Mouse (Mus musculus): ENCODE results near the gene Scn11a. TPM values are rescaled to one million over a fixed set of nuclear protein-coding genes. Genes with fewer than 3 reads are reported as not detected.

The Scn11a gene
- polyA plus RNA-seq, 1 experiment: 0.26 TPM

DNA sequence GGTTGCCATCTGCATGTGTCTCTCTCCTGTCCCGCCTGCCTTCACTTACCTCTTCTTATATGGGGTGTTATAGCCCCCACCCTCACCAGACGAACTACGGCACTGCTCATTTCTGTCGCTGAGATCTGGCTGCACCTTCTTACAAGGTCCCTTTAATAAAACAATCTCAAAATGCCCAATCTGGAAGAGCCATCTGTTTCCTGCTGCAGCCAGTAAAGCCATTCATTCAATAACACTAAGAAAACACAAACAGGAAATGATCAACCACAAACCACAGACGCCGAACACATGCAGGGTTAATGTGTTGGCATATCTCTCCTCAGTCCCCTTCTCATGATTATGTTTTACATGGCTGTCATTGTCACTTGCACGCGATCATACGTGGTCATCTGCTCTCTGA lies 1.5 kb downstream of the Scn11a start:
- Histone ChIP-seq H3K36me3 (ENCODE audit: control insufficient read depth, insufficient read depth, low read length) (no peaks in the 10 kb centered on the region), H3K4me1 (ENCODE audit: control insufficient read depth, insufficient read depth, low read length) (no peaks in the 10 kb centered on the region), H3K27ac (ENCODE audit: control insufficient read depth, insufficient read depth, low read depth, low read length) (no peak overlapping the region), H3K27me3 (ENCODE audit: control insufficient read depth, insufficient read depth, low read length) (no peaks in the 10 kb centered on the region), H3K4me3 (ENCODE audit: control insufficient read depth, low read depth, low read length) (no peak overlapping the region)
- no peak for TF ChIP-seq CTCF (IDR thresholded peaks at IDR 0.05; ENCODE audit: control insufficient read depth, insufficient read depth, insufficient replicate concordance, low read depth, low read length)
- TF ChIP-seq POLR2A (IDR thresholded peaks at IDR 0.05; ENCODE audit: control insufficient read depth, low read depth, low read length): no peak

DNA sequence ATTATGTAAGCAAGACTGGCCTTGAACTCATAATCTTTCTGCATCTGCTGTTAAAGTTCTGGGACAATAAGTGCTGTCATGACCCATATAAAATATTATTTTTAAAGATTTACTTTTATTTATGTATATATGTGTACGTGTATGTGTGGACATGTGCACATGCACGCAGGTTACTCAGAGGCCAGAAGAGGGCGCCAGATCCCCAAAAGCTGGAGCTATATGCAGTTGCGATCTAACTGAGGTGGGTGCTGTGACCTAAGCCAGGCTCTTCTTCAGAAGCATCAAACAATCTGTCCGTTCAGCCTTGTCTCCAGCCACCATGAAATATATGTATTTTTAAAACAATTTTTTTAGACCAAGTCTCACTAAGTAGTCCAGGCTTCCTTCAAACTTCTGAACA lies 11.6 kb downstream of the Scn11a start:
- Histone ChIP-seq H3K27ac (ENCODE audit: control insufficient read depth, insufficient read depth, low read depth, low read length) (no peak overlapping the region), H3K4me3 (ENCODE audit: control insufficient read depth, low read depth, low read length) (no peak overlapping the region), H3K36me3 (ENCODE audit: control insufficient read depth, insufficient read depth, low read length) (no peaks in the 10 kb centered on the region), H3K4me1 (ENCODE audit: control insufficient read depth, insufficient read depth, low read length) (no peaks in the 10 kb centered on the region), H3K27me3 (ENCODE audit: control insufficient read depth, insufficient read depth, low read length) (no peaks in the 10 kb centered on the region)
- TF ChIP-seq CTCF (IDR thresholded peaks at IDR 0.05; ENCODE audit: control insufficient read depth, insufficient read depth, insufficient replicate concordance, low read depth, low read length): peak; percentile 75; the same call in 1 of the 2 replicates
- no peak for TF ChIP-seq POLR2A (IDR thresholded peaks at IDR 0.05; ENCODE audit: control insufficient read depth, low read depth, low read length)

DNA sequence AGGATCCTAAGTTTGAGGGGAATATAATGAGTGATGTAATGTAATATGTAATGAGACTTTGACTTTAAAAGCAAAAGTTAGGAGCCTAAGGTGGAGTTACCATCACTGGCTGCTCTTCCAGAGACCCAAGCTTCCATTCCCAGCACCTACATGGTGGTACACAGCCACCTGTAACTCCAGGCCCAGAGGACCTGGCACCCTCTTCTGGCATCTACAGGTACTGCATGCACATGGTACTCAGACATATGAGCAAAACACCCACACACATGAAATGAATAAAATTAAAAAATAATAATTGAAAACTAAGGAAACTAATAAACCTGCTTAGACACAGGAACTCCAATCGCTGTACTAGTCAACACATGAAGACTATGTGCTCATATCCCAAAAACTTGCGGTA lies 18.8 kb downstream of the Scn11a start:
- H3K27me3 ChIP-seq (ENCODE audit: control insufficient read depth, insufficient read depth, low read length): no peaks in the 10 kb centered on the region
- no peak for TF ChIP-seq POLR2A (IDR thresholded peaks at IDR 0.05; ENCODE audit: control insufficient read depth, low read depth, low read length)
- peak; percentile 51; the same call in 1 of the 2 replicates for TF ChIP-seq CTCF (IDR thresholded peaks at IDR 0.05; ENCODE audit: control insufficient read depth, insufficient read depth, insufficient replicate concordance, low read depth, low read length)
- H3K36me3 ChIP-seq (ENCODE audit: control insufficient read depth, insufficient read depth, low read length): no peaks in the 10 kb centered on the region
- H3K4me1 ChIP-seq (ENCODE audit: control insufficient read depth, insufficient read depth, low read length): no peaks in the 10 kb centered on the region
- H3K27ac ChIP-seq (ENCODE audit: control insufficient read depth, insufficient read depth, low read depth, low read length): no peak overlapping the region
- no peak overlapping the region for H3K4me3 ChIP-seq (ENCODE audit: control insufficient read depth, low read depth, low read length)

DNA sequence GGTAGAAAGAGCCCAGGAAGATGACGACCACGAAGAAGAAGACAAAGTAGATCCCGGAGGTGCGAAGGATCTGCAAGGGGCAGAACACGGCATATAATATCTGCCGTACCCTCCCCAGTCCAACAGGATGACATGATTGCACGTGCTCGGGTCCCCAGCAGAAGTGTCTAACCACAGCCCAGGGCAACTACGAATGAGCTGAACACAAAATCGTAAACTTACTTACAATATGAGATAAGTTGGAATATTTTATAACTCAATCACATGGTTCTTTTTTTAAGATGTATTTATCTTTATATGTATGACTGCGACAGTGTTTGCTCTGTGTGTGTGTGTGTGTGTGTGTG lies 20.8 kb downstream of the Scn11a start:
- H3K27ac ChIP-seq (ENCODE audit: control insufficient read depth, insufficient read depth, low read depth, low read length): no peak overlapping the region
- no peaks in the 10 kb centered on the region for H3K4me1 ChIP-seq (ENCODE audit: control insufficient read depth, insufficient read depth, low read length)
- H3K4me3 ChIP-seq (ENCODE audit: control insufficient read depth, low read depth, low read length): no peak overlapping the region
- TF ChIP-seq POLR2A (IDR thresholded peaks at IDR 0.05; ENCODE audit: control insufficient read depth, low read depth, low read length) (no peak), CTCF (IDR thresholded peaks at IDR 0.05; ENCODE audit: control insufficient read depth, insufficient read depth, insufficient replicate concordance, low read depth, low read length) (no peak)
- no peaks in the 10 kb centered on the region for H3K27me3 ChIP-seq (ENCODE audit: control insufficient read depth, insufficient read depth, low read length)
- H3K36me3 ChIP-seq (ENCODE audit: control insufficient read depth, insufficient read depth, low read length): no peaks in the 10 kb centered on the region

DNA sequence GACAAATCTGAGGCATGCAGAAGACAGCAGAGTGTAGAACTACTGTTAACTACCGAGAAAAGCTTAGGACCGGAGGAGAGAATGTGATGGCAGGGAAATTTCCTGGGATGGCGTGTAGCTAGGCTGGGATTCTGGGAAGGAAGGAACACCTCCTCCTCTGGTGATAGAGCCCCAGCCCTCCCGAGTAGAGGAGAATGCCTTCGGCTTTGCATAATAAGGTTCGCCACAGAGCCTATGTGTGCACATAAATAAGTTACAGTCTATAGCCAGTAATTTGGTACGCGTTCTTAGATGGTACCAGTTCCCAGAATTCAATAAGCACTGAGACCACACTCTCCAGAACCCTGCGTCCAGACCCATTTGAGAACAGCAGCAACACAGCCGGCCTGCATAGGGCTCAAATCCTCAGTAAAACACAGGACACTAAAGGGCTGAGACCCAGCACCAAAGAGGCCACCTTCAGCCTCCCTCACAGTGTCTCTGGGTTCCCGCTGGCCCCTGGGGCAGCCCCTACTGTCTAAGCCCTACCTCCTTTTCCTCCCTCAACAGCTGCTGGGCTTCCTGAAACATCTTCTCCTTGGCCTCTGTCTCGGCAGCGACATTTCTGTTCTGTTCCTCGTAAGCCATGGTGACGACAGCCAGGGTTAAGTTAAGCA lies 21.3 kb downstream of the Scn11a start:
- Histone ChIP-seq H3K27ac (ENCODE audit: control insufficient read depth, insufficient read depth, low read depth, low read length) (no peak overlapping the region), H3K4me1 (ENCODE audit: control insufficient read depth, insufficient read depth, low read length) (no peaks in the 10 kb centered on the region), H3K36me3 (ENCODE audit: control insufficient read depth, insufficient read depth, low read length) (no peaks in the 10 kb centered on the region), H3K4me3 (ENCODE audit: control insufficient read depth, low read depth, low read length) (no peak overlapping the region), H3K27me3 (ENCODE audit: control insufficient read depth, insufficient read depth, low read length) (no peaks in the 10 kb centered on the region)
- TF ChIP-seq POLR2A (IDR thresholded peaks at IDR 0.05; ENCODE audit: control insufficient read depth, low read depth, low read length): no peak
- TF ChIP-seq CTCF (IDR thresholded peaks at IDR 0.05; ENCODE audit: control insufficient read depth, insufficient read depth, insufficient replicate concordance, low read depth, low read length): no peak

DNA sequence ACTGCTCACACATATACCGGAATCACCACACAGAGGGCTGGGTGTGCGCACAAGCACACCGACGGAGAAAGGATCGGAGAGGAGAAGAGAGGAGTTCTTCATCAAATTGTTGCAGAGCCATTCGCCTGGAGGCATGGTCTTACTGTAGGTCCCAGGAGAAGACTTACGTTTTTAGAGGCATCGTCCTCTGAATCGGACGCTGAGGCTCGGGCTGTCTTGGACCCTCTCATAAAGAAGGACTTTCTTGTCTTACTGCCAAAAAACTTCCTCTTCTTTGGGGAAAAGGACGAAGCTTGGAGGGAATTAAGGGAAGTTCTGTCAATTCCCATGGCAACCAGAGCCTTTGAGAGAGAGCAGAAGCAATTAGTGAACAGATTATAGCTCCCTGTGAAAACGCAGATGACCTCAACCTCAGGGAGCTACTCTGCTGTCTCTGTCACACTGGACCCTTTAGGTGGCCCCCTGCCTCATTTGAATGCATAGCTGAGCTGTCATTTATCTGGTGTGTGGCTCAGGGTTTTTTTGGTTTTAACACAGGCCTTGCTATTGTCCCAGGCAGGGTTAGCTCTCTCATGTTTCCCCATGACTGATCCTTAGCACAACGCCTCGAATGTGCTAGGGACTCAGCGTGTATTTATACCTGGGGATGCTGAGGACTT lies 22.0 kb downstream of the Scn11a start:
- no peaks in the 10 kb centered on the region for H3K27me3 ChIP-seq (ENCODE audit: control insufficient read depth, insufficient read depth, low read length)
- H3K27ac ChIP-seq (ENCODE audit: control insufficient read depth, insufficient read depth, low read depth, low read length): no peak overlapping the region
- TF ChIP-seq CTCF (IDR thresholded peaks at IDR 0.05; ENCODE audit: control insufficient read depth, insufficient read depth, insufficient replicate concordance, low read depth, low read length): no peak
- TF ChIP-seq POLR2A (IDR thresholded peaks at IDR 0.05; ENCODE audit: control insufficient read depth, low read depth, low read length): no peak
- H3K4me3 ChIP-seq (ENCODE audit: control insufficient read depth, low read depth, low read length): no peak overlapping the region
- no peaks in the 10 kb centered on the region for H3K36me3 ChIP-seq (ENCODE audit: control insufficient read depth, insufficient read depth, low read length)
- no peaks in the 10 kb centered on the region for H3K4me1 ChIP-seq (ENCODE audit: control insufficient read depth, insufficient read depth, low read length)

DNA sequence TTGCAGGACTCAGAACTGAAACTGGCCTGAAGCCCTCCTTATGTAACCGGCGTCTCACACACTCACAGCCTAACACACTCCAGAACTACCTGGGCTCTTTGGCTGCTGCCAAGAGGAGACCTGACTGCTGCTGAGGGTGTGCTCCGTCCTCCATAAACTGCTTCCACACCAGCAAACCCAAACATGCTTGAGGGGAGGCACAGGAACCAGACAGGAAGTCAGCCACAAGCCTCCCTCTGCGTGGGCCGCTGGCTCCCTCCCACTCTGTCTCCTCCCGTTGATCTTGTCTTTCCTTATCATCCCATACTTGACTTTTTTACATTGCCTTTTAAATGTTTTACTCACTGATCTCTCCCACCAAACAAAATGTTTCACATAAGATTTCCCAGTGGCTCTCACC lies 23.8 kb downstream of the Scn11a start:
- Histone ChIP-seq H3K4me1 (ENCODE audit: control insufficient read depth, insufficient read depth, low read length) (no peaks in the 10 kb centered on the region), H3K36me3 (ENCODE audit: control insufficient read depth, insufficient read depth, low read length) (no peaks in the 10 kb centered on the region), H3K27ac (ENCODE audit: control insufficient read depth, insufficient read depth, low read depth, low read length) (no peak overlapping the region), H3K27me3 (ENCODE audit: control insufficient read depth, insufficient read depth, low read length) (no peaks in the 10 kb centered on the region), H3K4me3 (ENCODE audit: control insufficient read depth, low read depth, low read length) (no peak overlapping the region)
- TF ChIP-seq POLR2A (IDR thresholded peaks at IDR 0.05; ENCODE audit: control insufficient read depth, low read depth, low read length) (no peak), CTCF (IDR thresholded peaks at IDR 0.05; ENCODE audit: control insufficient read depth, insufficient read depth, insufficient replicate concordance, low read depth, low read length) (no peak)
